Mouse (Mus musculus) liver, embryonic 14.5 days (tissue): Measurements from ENCODE around the gene Kcnma1. TPM values are rescaled to one million over a fixed set of nuclear protein-coding genes. Genes with fewer than 3 reads are reported as not detected.

Experiments used
- ATAC-seq: fragments of 200-750 bp; cut with Nextera tagmentation; 2 replicates; pipeline ENCODE4 v1.8.0; 2017; ENCODE audit warnings: moderate number of reproducible peaks, mild to moderate bottlenecking, moderate library complexity; ENCODE audit not compliant: insufficient read depth
- DNase-seq, 3 experiments: peaks; one replicate each; pipeline ENCODE4 v3.0.0-alpha.2; 2012 to 2013; ENCODE audit warnings: low read depth in 3 of 3, low spot score in 3 of 3
- H3K27ac ChIP-seq: fragments of 300-500 bp; sonication (generic); 2 replicates; pipeline ENCODE4 v1.5.1; 2014; ENCODE audit warnings: moderate library complexity, mild to moderate bottlenecking, control low read depth, inconsistent platforms
- H3K27me3 ChIP-seq: fragments of 300-500 bp; sonication (generic); 2 replicates; pipeline ENCODE4 v1.6.1; 2014; ENCODE audit warnings: mild to moderate bottlenecking, low read length, moderate library complexity; ENCODE audit not compliant: control insufficient read depth, insufficient read depth
- H3K36me3 ChIP-seq: fragments of 300-500 bp; sonication (generic); replicated peaks from 2 replicates; pipeline ENCODE4 v1.6.1; 2014; ENCODE audit warnings: low read depth; ENCODE audit not compliant: control insufficient read depth, insufficient read depth
- H3K4me1 ChIP-seq, 2 experiments: fragments of 200-500 bp in 1 of 2; fragments of 300-500 bp in 1 of 2; sonication (generic) in 1 of 2; replicated peaks; 2 replicates each; pipeline ENCODE4 v1.6.1; 2012 to 2014; ENCODE audit warnings: antibody characterized with exemption in 1 of 2, inconsistent platforms in 1 of 2, low read length in 1 of 2; ENCODE audit not compliant: control insufficient read depth in 2 of 2, insufficient read depth in 2 of 2
- H3K4me2 ChIP-seq: fragments of 300-500 bp; sonication (generic); 2 replicates; pipeline ENCODE4 v1.6.1; 2014; ENCODE audit warnings: low read depth, mild to moderate bottlenecking, control low read depth, moderate library complexity
- H3K4me3 ChIP-seq, 2 experiments: fragments of 200-500 bp in 1 of 2; fragments of 300-500 bp in 1 of 2; sonication (generic) in 1 of 2; 2 replicates each; pipeline ENCODE4 v1.5.1; 2012 to 2014; ENCODE audit warnings: low read depth in 2 of 2, low read length in 2 of 2, mild to moderate bottlenecking in 2 of 2, control low read depth in 1 of 2, inconsistent platforms in 1 of 2, moderate library complexity in 1 of 2; ENCODE audit not compliant: insufficient read depth in 1 of 2
- H3K9ac ChIP-seq: fragments of 300-500 bp; sonication (generic); replicated peaks from 2 replicates; pipeline ENCODE4 v1.6.1; 2014; ENCODE audit warnings: mild to moderate bottlenecking, control low read depth, moderate library complexity
- H3K9me3 ChIP-seq: fragments of 300-500 bp; sonication (generic); 2 replicates; pipeline ENCODE4 v1.6.1; 2016; ENCODE audit warnings: low read length, mixed read lengths; ENCODE audit not compliant: control insufficient read depth
- CTCF ChIP-seq: IDR thresholded peaks from 2 replicates; pipeline ENCODE4 v1.5.1; 2016; ENCODE audit warnings: antibody characterized with exemption, low read depth, control low read depth
- EP300 ChIP-seq: IDR thresholded peaks from 2 replicates; pipeline ENCODE4 v1.6.1; 2016; ENCODE audit warnings: antibody characterized with exemption, low read depth
- WGBS: fragments of 180-500 bp; shearing (Covaris S2); extraction: QIAGEN DNeasy Blood & Tissue Kit; methylation state at CpG from one replicate; pipeline ENCODE4 v1.1.7; 2014; ENCODE audit not compliant: insufficient replicate concordance; 5-methylcytosine and 5-hydroxymethylcytosine counted together
- polyA plus RNA-seq, 2 experiments: library from polyadenylated mRNA; depleted of rRNA in 1 of 2; stranded (reverse) in 1 of 2; unstranded in 1 of 2; fragments of >200 nt; fragmentation: Nextera tagmentation in 1 of 2; extraction: Ambion mirVana in 1 of 2; gene quantifications; 2 replicates each; pipeline versions ENCODE4 v1.2.1 to v1.2.3; 2012 to 2014

Kcnma1 gene
- polyA plus RNA-seq, 2 experiments = 0.03 TPM; not detected in 1

DNA sequence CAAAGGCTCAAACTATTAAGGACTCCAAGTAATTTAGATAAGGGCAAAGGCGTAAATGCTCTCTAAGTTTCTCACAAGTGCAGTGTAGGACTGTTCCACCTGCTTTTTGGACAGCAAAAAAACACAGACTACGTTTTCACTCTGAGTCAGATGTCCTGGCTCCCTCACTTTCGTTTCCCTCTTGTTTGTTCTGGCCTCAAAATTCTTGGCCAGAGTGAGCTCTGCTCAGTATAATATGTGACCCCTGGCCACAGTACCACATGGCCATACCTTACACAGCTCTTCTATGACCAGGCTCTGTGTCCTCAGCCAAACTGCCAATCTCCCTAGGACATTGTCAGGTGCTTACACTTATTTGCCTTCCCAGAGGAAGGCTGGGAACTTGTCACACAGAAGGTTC, 241.6 kb downstream of the Kcnma1 start:
- TF ChIP-seq EP300 = no peak
- no peak for TF ChIP-seq CTCF
- H3K9ac ChIP-seq = no peak overlapping the region
- no peak overlapping the region for H3K27ac ChIP-seq
- no peaks in the 10 kb centered on the region for H3K27me3 ChIP-seq
- H3K4me1 ChIP-seq = no peaks in the 10 kb centered on the region
- no peak overlapping the region for H3K4me2 ChIP-seq
- ATAC-seq (no peak), DNase-seq (no peak)
- H3K4me3 ChIP-seq = no peak overlapping the region
- H3K36me3 ChIP-seq = no peaks in the 10 kb centered on the region
- no peaks in the 10 kb centered on the region for H3K9me3 ChIP-seq
- WGBS = 56% methylated on average over 3 of the region's 3 CpGs

GRCm38 (mm10) chr14:23771794-23772193, 242.5 kb downstream of the Kcnma1 start:
- WGBS = 36% methylated on average over 1 of the region's 1 CpGs
- Histone ChIP-seq H3K27ac (no peak overlapping the region), H3K4me1 (no peaks in the 10 kb centered on the region), H3K9me3 (no peaks in the 10 kb centered on the region), H3K27me3 (no peaks in the 10 kb centered on the region), H3K4me2 (no peak overlapping the region), H3K36me3 (no peaks in the 10 kb centered on the region), H3K9ac (no peak overlapping the region), H3K4me3 (no peak overlapping the region)
- no peak for DNase-seq
- ATAC-seq = no peak
- TF ChIP-seq EP300 (no peak), CTCF (no peak)

- WGBS = 35% methylated on average over 2 of the region's 2 CpGs
These were observed 251.8 kb downstream of the Kcnma1 start for GRCm38 (mm10) chr14:23762471-23762870.

GRCm38 (mm10) chr14:23759626-23760025, 254.7 kb downstream of the Kcnma1 start:
- TF ChIP-seq EP300 (no peak), CTCF (no peak)

More at GRCm38 (mm10) chr14:23762471-23762870, 251.8 kb downstream of the Kcnma1 start:
- Histone ChIP-seq H3K9ac (no peak overlapping the region), H3K36me3 (no peaks in the 10 kb centered on the region), H3K27ac (no peak overlapping the region), H3K4me3 (no peak overlapping the region), H3K9me3 (no peaks in the 10 kb centered on the region), H3K4me2 (no peak overlapping the region), H3K27me3 (no peaks in the 10 kb centered on the region), H3K4me1 (no peaks in the 10 kb centered on the region)
- DNase-seq = no peak
- no peak for ATAC-seq
- TF ChIP-seq EP300 = no peak
- no peak for TF ChIP-seq CTCF

GRCm38 (mm10) chr14:23758421-23758820, 255.9 kb downstream of the Kcnma1 start:
- no peak overlapping the region for H3K27ac ChIP-seq
- no peak overlapping the region for H3K9ac ChIP-seq
- H3K4me2 ChIP-seq = no peak overlapping the region
- WGBS = 37% methylated on average over 1 of the region's 1 CpGs
- H3K27me3 ChIP-seq = no peaks in the 10 kb centered on the region
- H3K4me1 ChIP-seq = no peaks in the 10 kb centered on the region
- H3K9me3 ChIP-seq = no peaks in the 10 kb centered on the region
- no peak for DNase-seq
- no peak overlapping the region for H3K4me3 ChIP-seq
- TF ChIP-seq CTCF = no peak
- TF ChIP-seq EP300 = no peak
- no peak for ATAC-seq
- H3K36me3 ChIP-seq = no peaks in the 10 kb centered on the region

More at GRCm38 (mm10) chr14:23759626-23760025, 254.7 kb downstream of the Kcnma1 start:
- Histone ChIP-seq H3K4me3 (no peak overlapping the region), H3K9me3 (no peaks in the 10 kb centered on the region), H3K27me3 (no peaks in the 10 kb centered on the region), H3K27ac (no peak overlapping the region), H3K4me1 (no peaks in the 10 kb centered on the region), H3K4me2 (no peak overlapping the region), H3K9ac (no peak overlapping the region), H3K36me3 (no peaks in the 10 kb centered on the region)
- no peak for ATAC-seq
- 62% methylated on average over 5 of the region's 5 CpGs for WGBS
- no peak for DNase-seq
